Mouse (Mus musculus) heart, embryonic 15.5 days (tissue): ENCODE data around the gene Med23. TPM values are rescaled to one million over a fixed set of nuclear protein-coding genes. Genes with fewer than 3 reads are reported as not detected.

ENCODE experiments used
- ATAC-seq: fragments of 200-750 bp; cut with Nextera tagmentation; replicated peaks from 2 replicates; pipeline ENCODE4 v1.8.0; 2017; ENCODE audit warnings: low read depth, moderate TSS enrichment; ENCODE audit not compliant: insufficient number of reproducible peaks, insufficient read depth, low FRiP score
- H3K27ac ChIP-seq: fragments of 300-500 bp; sonication (generic); 2 replicates; pipeline ENCODE4 v1.5.1; 2015; ENCODE audit warnings: mild to moderate bottlenecking, inconsistent platforms
- H3K27me3 ChIP-seq: fragments of 300-500 bp; sonication (generic); 2 replicates; pipeline ENCODE4 v1.6.1; 2015; ENCODE audit warnings: inconsistent platforms
- H3K36me3 ChIP-seq: fragments of 300-500 bp; sonication (generic); 2 replicates; pipeline ENCODE4 v1.6.1; 2015; ENCODE audit warnings: mild to moderate bottlenecking, inconsistent platforms
- H3K4me1 ChIP-seq: fragments of 300-500 bp; sonication (generic); replicated peaks from 2 replicates; pipeline ENCODE4 v1.6.1; 2015; ENCODE audit warnings: inconsistent platforms
- H3K4me2 ChIP-seq: fragments of 300-500 bp; sonication (generic); 2 replicates; pipeline ENCODE4 v1.6.1; 2015; ENCODE audit warnings: inconsistent platforms, mild to moderate bottlenecking, moderate library complexity
- H3K4me3 ChIP-seq: fragments of 300-500 bp; sonication (generic); 2 replicates; pipeline ENCODE4 v1.5.1; 2015; ENCODE audit warnings: mild to moderate bottlenecking, inconsistent platforms
- H3K9ac ChIP-seq: fragments of 300-500 bp; sonication (generic); 2 replicates; pipeline ENCODE4 v1.6.1; 2015; ENCODE audit warnings: mild to moderate bottlenecking, inconsistent platforms
- H3K9me3 ChIP-seq: fragments of 300-500 bp; sonication (generic); replicated peaks from 2 replicates; pipeline ENCODE4 v1.6.1; 2016; ENCODE audit warnings: inconsistent platforms
- WGBS: fragments of 180-500 bp; shearing (Covaris S2); methylation state at CpG from one replicate; pipeline ENCODE4 v1.1.7; 2015; ENCODE audit warnings: mixed read lengths; 5-methylcytosine and 5-hydroxymethylcytosine counted together
- polyA plus RNA-seq: library from polyadenylated mRNA; unstranded; fragments of >200 nt; fragmentation: Nextera tagmentation; extraction: Ambion mirVana; gene quantifications from 2 replicates; pipeline ENCODE4 v1.2.1, GENCODE M21; 2015

The Med23 gene
- polyA plus RNA-seq, 1 experiment from 2014 or later = 12.4 TPM

- Histone ChIP-seq H3K9me3 (no peaks in the 10 kb centered on the region), H3K9ac (no peak overlapping the region), H3K27me3 (no peaks in the 10 kb centered on the region), H3K4me3 (no peak overlapping the region), H3K36me3 (peaks cover 67% of the 10 kb centered on the region), H3K27ac (no peak overlapping the region), H3K4me2 (no peak overlapping the region), H3K4me1 (no peaks in the 10 kb centered on the region)
- WGBS = 81% methylated on average over 9 of the region's 9 CpGs
- no peak for ATAC-seq
Measured at GRCm38 (mm10) chr10:24886008-24886407, 16.2 kb downstream of the Med23 start.

GRCm38 (mm10) chr10:24888343-24888742 lies 18.6 kb downstream of the Med23 start:
- no peak overlapping the region for H3K27ac ChIP-seq
- H3K9me3 ChIP-seq = no peaks in the 10 kb centered on the region
- no peaks in the 10 kb centered on the region for H3K4me1 ChIP-seq
- H3K9ac ChIP-seq = no peak overlapping the region
- H3K27me3 ChIP-seq = no peaks in the 10 kb centered on the region
- peaks cover 65% of the 10 kb centered on the region for H3K36me3 ChIP-seq
- H3K4me2 ChIP-seq = no peak overlapping the region
- WGBS = 95% methylated on average over 7 of the region's 7 CpGs
- ATAC-seq = no peak
- H3K4me3 ChIP-seq = no peak overlapping the region

- H3K9me3 ChIP-seq = no peaks in the 10 kb centered on the region
- no peak overlapping the region for H3K4me3 ChIP-seq
- H3K4me1 ChIP-seq = no peaks in the 10 kb centered on the region
- H3K4me2 ChIP-seq = no peak overlapping the region
- H3K9ac ChIP-seq = no peak overlapping the region
- H3K36me3 ChIP-seq = peaks cover 78% of the 10 kb centered on the region
- ATAC-seq = no peak
- no peak overlapping the region for H3K27ac ChIP-seq
- WGBS = 84% methylated on average over 8 of the region's 8 CpGs
- no peaks in the 10 kb centered on the region for H3K27me3 ChIP-seq
Measured at GRCm38 (mm10) chr10:24895927-24896326, 26.1 kb downstream of the Med23 start.

- Histone ChIP-seq H3K27me3 (no peaks in the 10 kb centered on the region), H3K27ac (no peak overlapping the region), H3K9me3 (no peaks in the 10 kb centered on the region), H3K36me3 (peaks cover 98% of the 10 kb centered on the region), H3K9ac (no peak overlapping the region), H3K4me1 (no peaks in the 10 kb centered on the region), H3K4me3 (no peak overlapping the region), H3K4me2 (no peak overlapping the region)
- 72% methylated on average over 10 of the region's 10 CpGs for WGBS
- no peak for ATAC-seq
Measured at GRCm38 (mm10) chr10:24905627-24906026, 35.8 kb downstream of the Med23 start.

GRCm38 (mm10) chr10:24911199-24911598 lies 41.4 kb downstream of the Med23 start:
- no peaks in the 10 kb centered on the region for H3K27me3 ChIP-seq
- H3K9me3 ChIP-seq = no peaks in the 10 kb centered on the region
- H3K4me1 ChIP-seq = no peaks in the 10 kb centered on the region
- H3K27ac ChIP-seq = no peak overlapping the region
- H3K4me3 ChIP-seq = no peak overlapping the region
- H3K9ac ChIP-seq = no peak overlapping the region
- H3K4me2 ChIP-seq = no peak overlapping the region
- peaks cover 85% of the 10 kb centered on the region for H3K36me3 ChIP-seq
- WGBS = 87% methylated on average over 8 of the region's 8 CpGs
- no peak for ATAC-seq

- H3K27ac ChIP-seq = no peak overlapping the region
- no peak overlapping the region for H3K4me3 ChIP-seq
- no peaks in the 10 kb centered on the region for H3K27me3 ChIP-seq
- H3K9me3 ChIP-seq = no peaks in the 10 kb centered on the region
- ATAC-seq = no peak
- peaks cover 71% of the 10 kb centered on the region for H3K36me3 ChIP-seq
- no peaks in the 10 kb centered on the region for H3K4me1 ChIP-seq
- H3K9ac ChIP-seq = no peak overlapping the region
- H3K4me2 ChIP-seq = no peak overlapping the region
- WGBS = 88% methylated on average over 14 of the region's 14 CpGs
Measured at GRCm38 (mm10) chr10:24912576-24912975, 42.8 kb downstream of the Med23 start.

GRCm38 (mm10) chr10:24915486-24915885 lies 45.7 kb downstream of the Med23 start:
- H3K27ac ChIP-seq = no peak overlapping the region
- H3K36me3 ChIP-seq = peaks cover 42% of the 10 kb centered on the region

GRCm38 (mm10) chr10:24922977-24923376 lies 53.2 kb downstream of the Med23 start:
- Histone ChIP-seq H3K9me3 (no peaks in the 10 kb centered on the region), H3K9ac (no peak overlapping the region), H3K4me3 (no peak overlapping the region), H3K27me3 (no peaks in the 10 kb centered on the region), H3K4me1 (peaks cover 9% of the 10 kb centered on the region), H3K27ac (no peak overlapping the region), H3K4me2 (no peak overlapping the region), H3K36me3 (no peaks in the 10 kb centered on the region)
- ATAC-seq = no peak
- WGBS = 76% methylated on average over 4 of the region's 4 CpGs

More at GRCm38 (mm10) chr10:24915486-24915885, 45.7 kb downstream of the Med23 start:
- no peaks in the 10 kb centered on the region for H3K9me3 ChIP-seq
- H3K9ac ChIP-seq = no peak overlapping the region
- no peaks in the 10 kb centered on the region for H3K4me1 ChIP-seq
- no peaks in the 10 kb centered on the region for H3K27me3 ChIP-seq
- ATAC-seq = no peak
- H3K4me3 ChIP-seq = no peak overlapping the region
- 87% methylated on average over 6 of the region's 6 CpGs for WGBS
- no peak overlapping the region for H3K4me2 ChIP-seq

- WGBS = 72% methylated on average over 3 of the region's 3 CpGs
Measured at GRCm38 (mm10) chr10:24924296-24924695, 54.5 kb downstream of the Med23 start.

GRCm38 (mm10) chr10:24926380-24926779 lies 56.6 kb downstream of the Med23 start:
- H3K27me3 ChIP-seq = no peaks in the 10 kb centered on the region
- no peak overlapping the region for H3K4me2 ChIP-seq
- no peaks in the 10 kb centered on the region for H3K36me3 ChIP-seq
- 38% methylated on average over 10 of the region's 10 CpGs for WGBS
- no peak for ATAC-seq
- peaks cover 11% of the 10 kb centered on the region for H3K4me1 ChIP-seq
- no peak overlapping the region for H3K9ac ChIP-seq
- H3K4me3 ChIP-seq = no peak overlapping the region
- no peaks in the 10 kb centered on the region for H3K9me3 ChIP-seq
- no peak overlapping the region for H3K27ac ChIP-seq

More at GRCm38 (mm10) chr10:24924296-24924695, 54.5 kb downstream of the Med23 start:
- Histone ChIP-seq H3K36me3 (no peaks in the 10 kb centered on the region), H3K27ac (no peak overlapping the region), H3K9me3 (no peaks in the 10 kb centered on the region), H3K27me3 (no peaks in the 10 kb centered on the region), H3K4me3 (no peak overlapping the region), H3K4me2 (no peak overlapping the region), H3K4me1 (peaks cover 11% of the 10 kb centered on the region), H3K9ac (no peak overlapping the region)
- ATAC-seq = no peak

GRCm38 (mm10) chr10:24926962-24927720 lies 57.4 kb downstream of the Med23 start, which contains the start of gene Arg1:
Gene Arg1 (minus strand): TSS chr10:24927484.
- WGBS = 49% methylated on average over 14 of the region's 14 CpGs
- no peak for ATAC-seq
- H3K36me3 ChIP-seq = no peaks in the 10 kb centered on the region

GRCm38 (mm10) chr10:24928072-24928471 lies 58.3 kb downstream of the Med23 start:
- Histone ChIP-seq H3K9ac (no peak overlapping the region), H3K9me3 (no peaks in the 10 kb centered on the region), H3K36me3 (no peaks in the 10 kb centered on the region), H3K4me2 (peak overlapping the region; percentile 43), H3K27me3 (no peaks in the 10 kb centered on the region), H3K4me1 (peaks cover 11% of the 10 kb centered on the region), H3K4me3 (no peak overlapping the region), H3K27ac (no peak overlapping the region)
- WGBS = 6% methylated on average over 12 of the region's 12 CpGs
- no peak for ATAC-seq

More at GRCm38 (mm10) chr10:24926962-24927720, 57.4 kb downstream of the Med23 start, which contains the start of gene Arg1:
- Histone ChIP-seq H3K9ac (no peak within 1 kb of the TSS), H3K4me1 (peaks cover 11% of the 10 kb centered on the region), H3K27me3 (no peaks in the 10 kb centered on the region), H3K4me2 (peak within 1 kb of the TSS; percentile 43), H3K4me3 (no peak within 1 kb of the TSS), H3K9me3 (no peaks in the 10 kb centered on the region), H3K27ac (no peak within 1 kb of the TSS)
